Mouse (Mus musculus): ENCODE measurements at regions not wholly inside any gene's neighbourhood (a gene's known extent, or its start where the extent isn't known, plus 50 kb on each side); places are given as distances from the start of the nearest gene placed in this dataset.

DNA sequence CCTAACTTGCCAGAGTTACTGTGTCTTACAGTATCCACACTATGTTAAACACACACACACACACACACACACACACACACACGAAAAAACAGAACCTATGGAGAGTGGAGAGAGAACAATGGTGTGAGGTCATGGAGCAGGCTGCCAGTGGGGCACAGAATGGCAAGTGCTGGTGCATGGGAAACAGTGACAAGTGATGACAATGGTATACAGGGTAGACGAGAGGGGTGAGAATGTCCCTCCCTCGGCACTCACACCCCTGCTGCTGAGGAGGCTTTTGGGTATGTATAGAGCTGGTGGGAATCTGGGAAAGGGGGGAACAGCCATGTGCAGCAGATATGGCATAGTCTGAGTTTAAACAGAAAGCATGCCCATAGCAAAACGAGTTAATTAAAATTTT, 985.4 kb upstream of the Mms22l start:
- TF ChIP-seq POLR2A (IDR thresholded peaks at IDR 0.05; ENCODE audit: low read depth, low read length) = no peak
- no peak for TF ChIP-seq CHD2 (IDR thresholded peaks at IDR 0.05; ENCODE audit: low read length)
- no peak for TF ChIP-seq CTCF (conservative IDR thresholded peaks at IDR 0.05 in 1 of 2, IDR thresholded peaks at IDR 0.05 in 1 of 2; ENCODE audit: low read depth in 2 of 2, low read length in 2 of 2)
- no peak for TF ChIP-seq CHD1 (IDR thresholded peaks at IDR 0.05; ENCODE audit: low read depth, low read length)
- no peak for TF ChIP-seq NRF1 (IDR thresholded peaks at IDR 0.05; ENCODE audit: low read depth, low read length)
